Mouse (Mus musculus) liver, embryonic 14.5 days (tissue): Measurements from ENCODE around the gene Olfr1340.

Experiments used
- CTCF ChIP-seq: IDR thresholded peaks from 2 replicates; pipeline ENCODE4 v1.5.1; 2016; ENCODE audit warnings: antibody characterized with exemption, low read depth, control low read depth
- EP300 ChIP-seq: IDR thresholded peaks from 2 replicates; pipeline ENCODE4 v1.6.1; 2016; ENCODE audit warnings: antibody characterized with exemption, low read depth

- no peak for TF ChIP-seq CTCF
- TF ChIP-seq EP300 = no peak
These were observed 38.7 kb downstream of the Olfr1340 start, which contains the start of gene Olfr1338 for GRCm38 (mm10) chr4:118758637-118759036.
